Mouse (Mus musculus) megakaryocyte, embryonic 14.5 days (primary cell): Measurements from ENCODE around the gene Atrn. TPM values are rescaled to one million over a fixed set of nuclear protein-coding genes. Genes with fewer than 3 reads are reported as not detected.
A peak's percentile ranks its signal among the peaks of the same experiment; 100 is the strongest.

Experiments
- H3K27me3 ChIP-seq: replicated peaks from 2 replicates; pipeline ENCODE3; 2012; ENCODE audit warnings: inconsistent platforms
- H3K36me3 ChIP-seq: replicated peaks from 2 replicates; pipeline ENCODE3; 2012; ENCODE audit warnings: low read length, inconsistent platforms, mixed read lengths
- H3K4me1 ChIP-seq: 2 replicates; pipeline ENCODE4 v1.6.1; 2012; ENCODE audit warnings: inconsistent platforms
- H3K4me3 ChIP-seq: replicated peaks from 2 replicates; pipeline ENCODE3; 2012; ENCODE audit warnings: moderate library complexity, mild to moderate bottlenecking, inconsistent platforms
- H3K9me3 ChIP-seq: 2 replicates; pipeline ENCODE4 v1.6.1; 2012; ENCODE audit warnings: inconsistent platforms
- FLI1 ChIP-seq: IDR thresholded peaks from 2 replicates; pipeline ENCODE4 v1.6.1; 2012; ENCODE audit warnings: low read length, inconsistent platforms, mixed read lengths
- GATA1 ChIP-seq: IDR thresholded peaks from 3 replicates; pipeline ENCODE4 v1.6.1; 2012; ENCODE audit warnings: mixed read lengths, low read length, inconsistent platforms, borderline replicate concordance
- polyA plus RNA-seq: library from polyadenylated mRNA; stranded (reverse); fragments of >175 nt; gene quantifications from 2 replicates; pipeline ENCODE4 v1.2.3, GENCODE M21; 2012; ENCODE audit warnings: low replicate concordance; ENCODE audit not compliant: insufficient read depth

The Atrn gene
- polyA plus RNA-seq, 1 experiment = 1.2 TPM

DNA sequence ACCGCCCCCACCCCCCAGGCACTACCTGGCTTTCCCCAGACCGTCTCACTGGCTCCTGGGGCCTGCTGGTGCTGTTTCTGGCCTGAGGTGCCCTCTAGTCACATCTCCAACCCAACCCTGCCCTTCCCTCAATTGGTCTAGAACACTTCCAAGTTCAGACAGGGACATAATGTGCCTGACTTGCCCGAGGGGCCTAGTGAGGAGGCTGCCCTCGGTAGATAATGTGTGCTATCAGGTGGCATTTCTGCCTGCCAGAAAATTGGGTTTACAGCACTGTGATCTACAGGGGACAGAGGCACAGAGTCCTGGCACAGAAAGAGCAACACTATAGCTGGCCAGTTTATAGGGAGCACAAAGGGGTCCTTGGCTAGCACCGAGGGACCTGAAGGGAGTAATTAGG lies 145.7 kb downstream of the Atrn start:
- H3K4me3 ChIP-seq = no peak overlapping the region
- H3K9me3 ChIP-seq = no peaks in the 10 kb centered on the region
- no peak for TF ChIP-seq GATA1
- no peaks in the 10 kb centered on the region for H3K36me3 ChIP-seq
- peaks cover 74% of the 10 kb centered on the region for H3K27me3 ChIP-seq
- peaks cover 50% of the 10 kb centered on the region for H3K4me1 ChIP-seq

DNA sequence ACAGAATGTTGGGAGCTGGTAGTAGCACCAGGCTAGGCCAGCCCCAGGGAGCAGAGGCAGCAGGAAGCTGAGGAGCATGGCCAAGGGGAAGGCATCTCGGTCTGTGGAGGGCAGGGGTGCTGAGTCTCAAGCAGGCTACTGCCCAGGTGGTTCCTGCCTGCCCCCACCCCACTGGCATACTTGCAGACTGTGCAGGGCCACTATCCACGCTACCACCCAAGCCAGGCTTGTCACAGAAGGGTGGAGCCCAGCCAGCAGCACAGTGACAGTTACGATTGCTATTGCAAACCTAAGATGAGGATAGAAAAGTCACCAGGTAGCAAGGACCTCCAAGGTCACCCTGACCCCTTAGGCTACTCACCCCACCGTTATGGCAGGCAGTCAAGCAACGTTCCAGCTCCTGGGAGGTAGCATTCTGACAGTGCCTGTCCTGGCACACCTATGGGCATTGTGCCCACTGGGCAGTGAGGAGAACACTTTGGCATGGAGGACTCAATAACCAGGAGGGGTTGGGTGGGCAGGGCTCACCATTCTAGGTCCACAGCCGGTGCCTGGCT lies 146.6 kb downstream of the Atrn start:
- Histone ChIP-seq H3K36me3 (no peaks in the 10 kb centered on the region), H3K4me1 (peaks cover 51% of the 10 kb centered on the region), H3K27me3 (peaks cover 76% of the 10 kb centered on the region), H3K9me3 (no peaks in the 10 kb centered on the region), H3K4me3 (peak overlapping the region; percentile 51)
- no peak for TF ChIP-seq GATA1
- TF ChIP-seq FLI1 = no peak

DNA sequence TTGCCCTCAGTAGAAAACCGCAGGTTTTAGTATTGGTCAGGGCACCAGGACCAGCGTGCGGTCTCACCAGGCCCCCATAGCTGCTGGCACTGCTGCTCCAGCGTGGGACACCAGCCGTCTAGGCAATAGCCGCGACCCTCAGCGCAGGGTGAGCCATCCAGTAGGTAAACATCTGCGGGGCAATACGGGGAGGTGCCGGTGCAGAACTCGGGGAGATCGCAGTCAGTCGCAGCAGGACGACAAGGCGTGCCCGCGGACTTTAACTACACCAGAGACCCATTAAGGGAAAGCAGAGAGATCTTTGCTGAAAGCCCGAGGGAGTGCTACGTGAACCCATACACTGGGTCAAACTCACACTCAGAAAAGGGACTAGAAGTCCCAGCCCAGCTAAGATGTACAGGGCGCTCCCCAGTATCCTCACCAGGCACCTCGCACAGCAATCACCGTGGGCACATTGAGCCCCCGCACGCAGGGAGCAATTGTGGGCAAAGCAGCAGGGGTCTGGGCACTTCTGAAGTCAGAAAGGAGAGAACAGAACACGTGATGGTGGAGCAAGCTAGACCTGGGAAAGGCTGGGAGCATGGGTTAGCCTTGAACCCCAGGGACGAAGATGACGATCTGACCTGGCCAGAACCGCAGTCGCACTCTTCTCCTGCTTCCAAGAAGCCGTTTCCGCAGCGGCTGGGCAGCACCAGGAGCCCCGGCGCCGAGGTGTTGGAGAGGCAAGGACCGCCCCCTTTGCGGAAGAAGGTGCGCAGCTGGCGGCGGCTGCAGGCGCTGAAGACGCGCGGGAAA lies 147.8 kb downstream of the Atrn start:
- TF ChIP-seq GATA1 = no peak
- TF ChIP-seq FLI1 = no peak
- H3K27me3 ChIP-seq = peaks cover 87% of the 10 kb centered on the region
- H3K4me3 ChIP-seq = peak overlapping the region; percentile 89
- H3K36me3 ChIP-seq = no peaks in the 10 kb centered on the region
- no peaks in the 10 kb centered on the region for H3K9me3 ChIP-seq
- H3K4me1 ChIP-seq = peaks cover 51% of the 10 kb centered on the region

DNA sequence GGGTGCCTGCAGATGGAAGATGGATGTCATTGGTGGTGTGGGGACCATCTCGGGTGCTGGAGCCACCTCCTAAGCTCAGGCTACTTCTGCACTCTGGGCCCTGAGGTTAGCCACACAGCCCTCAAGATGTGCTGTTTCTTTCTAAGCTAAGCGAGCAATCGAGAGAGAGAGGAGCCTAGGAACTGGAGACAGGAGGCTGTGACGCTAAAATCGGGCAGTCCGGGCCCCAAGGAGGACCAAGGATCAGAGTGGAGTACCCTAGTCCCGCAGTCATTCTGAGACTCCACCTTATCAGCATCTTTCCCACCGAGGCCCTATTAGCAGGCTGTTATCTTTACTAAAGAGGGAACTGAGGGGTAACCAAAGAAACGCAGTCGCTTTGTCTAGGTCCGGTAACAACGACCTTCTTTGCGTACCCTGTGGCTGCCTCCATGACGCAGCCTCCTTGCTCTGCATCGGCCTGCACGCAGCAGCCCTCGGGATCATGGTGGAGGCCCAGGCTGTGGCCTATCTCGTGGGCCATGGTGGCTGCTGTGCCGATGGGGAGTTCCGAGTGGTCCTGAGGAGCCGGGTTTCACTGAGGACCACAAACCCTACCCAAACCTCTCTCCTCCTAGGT lies 148.5 kb downstream of the Atrn start:
- H3K27me3 ChIP-seq = peaks cover 94% of the 10 kb centered on the region
- no peaks in the 10 kb centered on the region for H3K36me3 ChIP-seq
- H3K9me3 ChIP-seq = no peaks in the 10 kb centered on the region
- no peak for TF ChIP-seq GATA1
- TF ChIP-seq FLI1 = no peak
- peak overlapping the region; percentile 89 for H3K4me3 ChIP-seq
- peaks cover 51% of the 10 kb centered on the region for H3K4me1 ChIP-seq

DNA sequence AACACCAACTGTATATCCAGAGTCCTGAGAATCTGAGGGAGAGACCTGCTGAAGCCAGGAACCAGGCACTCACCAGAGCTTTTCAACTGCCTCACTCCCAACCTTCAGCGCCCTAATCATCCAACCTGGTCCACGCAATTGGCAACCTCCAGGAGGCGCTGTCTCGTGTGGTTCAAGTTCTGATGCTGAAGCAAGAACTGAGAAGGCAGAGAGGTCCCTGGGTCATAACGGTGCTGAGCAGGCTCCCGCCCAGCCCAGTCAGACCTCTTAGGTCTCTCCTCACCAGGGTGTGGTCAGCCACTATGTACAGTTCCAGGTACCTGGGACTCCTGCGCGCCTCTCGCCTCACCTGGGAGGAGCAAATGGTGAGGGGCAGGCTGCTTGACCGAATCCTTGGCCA lies 149.3 kb downstream of the Atrn start:
- TF ChIP-seq FLI1 (no peak), GATA1 (no peak)
- Histone ChIP-seq H3K9me3 (no peaks in the 10 kb centered on the region), H3K27me3 (peaks cover 95% of the 10 kb centered on the region), H3K36me3 (no peaks in the 10 kb centered on the region), H3K4me1 (peaks cover 51% of the 10 kb centered on the region), H3K4me3 (peak overlapping the region; percentile 89)

DNA sequence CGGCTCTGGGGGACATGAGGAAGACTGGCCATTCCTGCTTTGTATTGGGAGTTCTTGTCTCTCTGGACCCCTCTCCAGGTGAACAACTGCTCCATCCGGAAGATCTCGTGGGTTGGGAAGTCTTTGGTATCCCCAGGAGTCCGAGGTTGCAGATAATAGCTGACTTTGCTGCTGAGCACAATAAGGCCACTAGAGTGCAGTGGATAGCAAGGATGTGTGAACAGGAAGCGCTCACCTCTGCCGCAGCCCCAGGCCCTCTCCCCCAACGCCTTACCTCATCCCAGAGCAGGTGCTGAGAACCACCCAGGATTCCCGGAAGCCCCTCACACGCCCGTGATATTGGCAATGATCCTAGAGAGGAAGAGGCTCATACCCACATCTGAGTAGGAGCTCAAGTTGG lies 149.9 kb downstream of the Atrn start:
- peaks cover 95% of the 10 kb centered on the region for H3K27me3 ChIP-seq
- H3K4me3 ChIP-seq = peak overlapping the region; percentile 89

DNA sequence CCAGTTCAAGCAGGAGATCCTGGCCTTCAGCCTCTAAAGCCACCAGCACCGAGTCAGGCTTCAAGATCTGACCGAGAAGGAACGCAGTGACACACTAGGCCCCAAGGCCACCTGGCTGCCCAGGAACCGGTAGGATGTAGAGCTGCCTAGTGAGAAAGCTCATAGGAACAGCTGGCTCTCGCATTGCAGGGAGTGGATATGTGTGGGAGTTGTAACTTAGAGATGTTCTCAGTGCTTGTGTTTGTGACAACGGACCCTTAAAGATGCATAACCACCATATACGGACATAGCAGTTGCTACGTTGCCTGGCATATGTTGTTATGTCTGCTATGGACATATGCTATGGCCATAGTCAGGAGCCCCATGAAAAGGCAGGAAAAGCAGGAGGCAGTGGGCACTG lies 152.4 kb downstream of the Atrn start:
- Histone ChIP-seq H3K4me1 (peaks cover 46% of the 10 kb centered on the region), H3K27me3 (peaks cover 94% of the 10 kb centered on the region), H3K4me3 (no peak overlapping the region), H3K9me3 (peaks cover 5% of the 10 kb centered on the region; the same call in 1 of the 2 replicates), H3K36me3 (no peaks in the 10 kb centered on the region)
- TF ChIP-seq GATA1 (no peak), FLI1 (no peak)

More for the DNA sequence above, 149.9 kb downstream of the Atrn start:
- peaks cover 51% of the 10 kb centered on the region for H3K4me1 ChIP-seq
- no peaks in the 10 kb centered on the region for H3K9me3 ChIP-seq
- no peaks in the 10 kb centered on the region for H3K36me3 ChIP-seq
- TF ChIP-seq FLI1 (no peak), GATA1 (no peak)

DNA sequence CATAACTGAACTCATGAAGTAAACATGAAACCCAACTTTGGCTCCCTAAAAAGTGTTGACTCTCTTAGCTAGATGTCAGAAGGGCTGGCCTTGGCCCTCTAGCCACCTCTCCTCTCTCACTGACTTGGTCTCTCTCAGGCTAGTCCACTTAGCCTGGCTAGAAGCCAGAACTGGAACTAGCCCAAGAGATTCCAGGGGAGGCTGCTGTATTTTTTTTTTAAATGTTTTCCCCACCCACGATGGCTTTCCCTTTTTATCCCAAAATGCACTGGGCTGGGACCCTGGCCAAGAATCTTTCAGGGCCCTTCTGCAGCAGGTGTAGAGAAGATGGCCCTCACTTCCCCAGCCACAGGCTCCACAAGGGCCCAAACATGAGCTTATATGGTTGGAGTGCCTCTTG lies 153.1 kb downstream of the Atrn start:
- H3K36me3 ChIP-seq = no peaks in the 10 kb centered on the region
- no peak for TF ChIP-seq FLI1
- TF ChIP-seq GATA1 = no peak
- H3K4me1 ChIP-seq = peaks cover 41% of the 10 kb centered on the region
- H3K27me3 ChIP-seq = peaks cover 93% of the 10 kb centered on the region
- peaks cover 5% of the 10 kb centered on the region; the same call in 1 of the 2 replicates for H3K9me3 ChIP-seq
- no peak overlapping the region for H3K4me3 ChIP-seq

DNA sequence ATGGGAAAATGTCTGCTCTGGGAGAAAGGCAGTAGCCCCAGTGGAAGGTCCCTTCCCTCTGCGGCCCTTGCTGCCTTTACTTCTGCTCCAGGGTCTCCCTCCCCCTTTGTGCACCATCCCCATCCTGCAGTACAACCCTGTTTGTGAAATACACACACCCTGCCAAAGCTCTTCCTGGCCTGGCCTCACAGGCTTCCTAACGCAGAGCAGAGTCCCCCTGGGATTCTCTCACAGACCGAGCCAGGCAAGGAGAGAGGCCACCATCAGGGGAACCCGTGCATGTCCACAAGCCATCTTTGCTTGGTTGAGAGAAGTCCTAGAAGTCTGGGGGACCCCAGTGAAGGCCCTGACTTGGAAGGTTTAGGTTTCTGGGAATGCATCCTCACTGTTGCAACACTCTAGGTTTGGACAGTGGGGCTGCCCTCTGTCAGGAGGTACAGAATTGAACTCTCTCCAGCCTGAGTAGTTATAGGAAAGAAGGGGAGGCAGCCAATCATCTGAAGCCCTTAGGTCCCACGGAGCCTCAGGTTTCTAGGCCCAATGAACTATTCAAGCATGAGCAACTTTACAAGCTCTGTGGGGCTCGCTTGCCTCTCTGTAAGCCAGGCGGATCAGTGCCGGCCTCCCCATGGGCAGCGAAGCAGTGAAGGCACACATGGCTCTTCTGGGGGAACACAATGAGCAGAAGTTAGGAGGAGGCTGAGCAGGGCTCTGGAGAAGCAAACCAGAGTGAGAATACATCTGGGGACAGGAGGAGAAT lies 153.7 kb downstream of the Atrn start:
- Histone ChIP-seq H3K36me3 (no peaks in the 10 kb centered on the region), H3K4me3 (no peak overlapping the region), H3K9me3 (peaks cover 5% of the 10 kb centered on the region; the same call in 1 of the 2 replicates), H3K27me3 (peaks cover 93% of the 10 kb centered on the region), H3K4me1 (peaks cover 35% of the 10 kb centered on the region)
- TF ChIP-seq FLI1 (no peak), GATA1 (no peak)
